Mouse (Mus musculus) embryo, embryonic 10.5 days (tissue): ENCODE results near the gene Nom1.

Experiments
- DNase-seq: peaks from one replicate; pipeline ENCODE4 v3.0.0-alpha.2; 2015; ENCODE audit warnings: low spot score

Gene Nom1

GRCm38 (mm10) chr5:29470851-29471394 is 36.5 kb downstream of the Nom1 start:
- peak; percentile 36 for DNase-seq

- DNase-seq, result no peak
Observed at GRCm38 (mm10) chr5:29471396-29471795, 36.9 kb downstream of the Nom1 start.

GRCm38 (mm10) chr5:29471855-29472665 is 37.6 kb downstream of the Nom1 start:
- DNase-seq, result peak; percentile 69

- peak; percentile 40 for DNase-seq
Observed at GRCm38 (mm10) chr5:29473551-29474245, 39.2 kb downstream of the Nom1 start.

- peak; percentile 37 for DNase-seq
Observed at GRCm38 (mm10) chr5:29474246-29474960, 39.9 kb downstream of the Nom1 start.

GRCm38 (mm10) chr5:29475041-29475440 is 40.6 kb downstream of the Nom1 start:
- peak; percentile 29 for DNase-seq

GRCm38 (mm10) chr5:29475556-29475955 is 41.1 kb downstream of the Nom1 start:
- no peak for DNase-seq

- DNase-seq, result peak; percentile 46
Observed at GRCm38 (mm10) chr5:29476021-29476420, 41.6 kb downstream of the Nom1 start.

- DNase-seq, result peak; percentile 33
Observed at GRCm38 (mm10) chr5:29477474-29478207, 43.2 kb downstream of the Nom1 start.

- peak; percentile 63 for DNase-seq
Observed at GRCm38 (mm10) chr5:29478208-29479197, 44.0 kb downstream of the Nom1 start, which contains the start of gene Mnx1. Mnx1 (minus strand) TSS chr5:29478470.

- peak; percentile 80 for DNase-seq
Observed at GRCm38 (mm10) chr5:29479198-29479593, 44.7 kb downstream of the Nom1 start.

- peak; percentile 22 for DNase-seq
Observed at GRCm38 (mm10) chr5:29483801-29484200, 49.3 kb downstream of the Nom1 start.

- peak; percentile 37 for DNase-seq
Observed at GRCm38 (mm10) chr5:29484965-29485940, 50.8 kb downstream of the Nom1 start.

- no peak for DNase-seq
Observed at GRCm38 (mm10) chr5:29485941-29486320, 51.5 kb downstream of the Nom1 start.

GRCm38 (mm10) chr5:29487321-29487720 is 52.9 kb downstream of the Nom1 start:
- DNase-seq, result peak; percentile 27

- DNase-seq, result no peak
Observed at GRCm38 (mm10) chr5:29507013-29507412, 72.5 kb downstream of the Nom1 start.
